Mouse (Mus musculus) layer of hippocampus, adult 9-11 months (tissue): ENCODE data around the gene Tars2.
"Not testable (repeated sequence)": the region's sequence is repeated elsewhere in the genome, so short reads cannot be mapped to it uniquely, and the experiment has no call there.

ENCODE experiments used
- DNase-seq: peaks from one replicate; pipeline ENCODE4 v3.0.0; 2022

Gene Tars2

GRCm38 (mm10) chr3:95693821-95694807, 65.9 kb downstream of the Tars2 start:
- no peak for DNase-seq

GRCm38 (mm10) chr3:95692677-95693076, 67.3 kb downstream of the Tars2 start:
- no peak for DNase-seq

GRCm38 (mm10) chr3:95690552-95690951, 69.5 kb downstream of the Tars2 start:
- DNase-seq: not testable (repeated sequence)
